Mouse (Mus musculus): Measurements from ENCODE around the gene Cdh18. TPM values are rescaled to one million over a fixed set of nuclear protein-coding genes. Genes with fewer than 3 reads are reported as not detected.
"Not testable (repeated sequence)": the region's sequence is repeated elsewhere in the genome, so short reads cannot be mapped to it uniquely, and the experiment has no call there.

Gene Cdh18
- 10 to 100 TPM in 1 of 2 experiments, 1 to 10 TPM in 1; 8.5 to 12.2 TPM for total RNA-seq (2021)
- long read RNA-seq, experiment 1, result 0 reads
- long read RNA-seq, experiment 2, result 0 reads

DNA sequence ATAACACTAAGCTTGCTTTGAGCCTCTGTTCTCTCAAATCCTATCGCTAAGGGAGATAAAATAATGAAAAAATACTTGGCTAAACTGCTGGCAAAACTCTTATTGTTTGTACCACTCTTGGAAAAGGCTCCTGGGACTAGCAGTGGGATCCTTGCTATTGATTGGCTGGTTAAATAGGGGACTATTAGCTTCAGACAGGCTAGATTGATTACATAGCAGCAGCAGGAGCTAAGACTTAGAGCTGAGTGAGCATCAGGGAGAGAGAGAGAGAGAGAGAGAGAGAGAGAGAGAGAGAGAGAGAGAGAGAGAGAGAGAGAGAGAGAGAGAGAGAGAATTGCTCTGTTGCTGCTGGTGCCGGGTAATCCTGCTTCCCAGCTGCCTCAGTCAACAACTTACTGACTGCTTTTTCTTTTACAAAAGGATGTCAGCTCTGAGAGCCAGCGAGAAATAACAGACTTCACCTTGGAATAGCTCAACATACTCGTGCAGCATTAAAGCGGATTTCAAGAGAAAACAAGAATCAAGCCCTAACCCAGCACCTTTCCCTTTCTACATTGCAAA, at the start of gene Cdh18:
Gene Cdh18, plus strand, starts transcription at position 312 of the 561 bp plus-strand sequence.
- DNase-seq (ENCODE audit: low spot score in 2 of 2), result no peak
- no peak within 1 kb of the TSS for H3K27ac ChIP-seq
- H3K4me3 ChIP-seq, result no peak within 1 kb of the TSS
- no peak for TF ChIP-seq CTCF (conservative IDR thresholded peaks at IDR 0.05)

DNA sequence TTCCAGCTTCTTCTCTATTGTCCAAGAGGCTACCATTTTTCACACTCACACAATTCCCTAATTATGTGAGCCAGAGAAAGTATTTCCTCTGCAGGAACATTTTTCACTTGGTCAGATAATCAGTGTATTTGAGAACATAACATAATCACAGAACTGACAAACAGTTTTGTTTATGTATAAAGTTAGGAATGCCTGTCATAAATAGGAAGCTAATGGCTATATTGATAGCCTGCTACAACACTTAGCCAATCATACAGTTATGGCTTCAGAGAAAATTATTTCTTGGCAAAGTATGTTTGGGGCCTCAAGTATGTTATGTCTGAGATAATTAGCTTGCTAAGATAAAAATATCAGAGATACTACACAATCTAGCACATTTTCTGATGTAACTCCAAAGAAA, 37.6 kb upstream of the Cdh18 start:
- no peak for DNase-seq (ENCODE audit: low spot score in 2 of 2)
- H3K4me3 ChIP-seq, result no peak overlapping the region
- no peak for TF ChIP-seq CTCF (conservative IDR thresholded peaks at IDR 0.05)
- H3K27ac ChIP-seq, result no peak overlapping the region

DNA sequence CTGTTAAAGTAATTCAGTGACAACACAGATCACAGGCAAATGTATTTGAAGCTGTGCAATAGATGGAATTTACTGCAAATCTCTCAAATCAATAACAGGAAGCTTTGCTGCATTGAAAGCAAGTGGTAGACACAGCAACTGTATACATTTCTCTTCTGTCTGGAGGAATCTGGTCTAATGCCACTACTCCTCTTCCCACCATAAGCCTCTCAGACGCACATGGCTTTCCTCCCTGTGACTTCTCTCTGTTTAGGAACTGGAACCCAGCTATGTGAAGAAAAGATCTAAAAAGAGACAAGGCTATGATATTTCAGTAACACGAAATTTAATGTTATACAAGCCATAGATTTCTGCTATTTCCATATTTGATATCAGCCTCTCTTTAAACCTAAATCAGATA, 13.0 kb upstream of the Cdh18 start:
- no peak overlapping the region for H3K27ac ChIP-seq
- DNase-seq (ENCODE audit: low spot score in 2 of 2), result no peak
- H3K4me3 ChIP-seq, result no peak overlapping the region
- TF ChIP-seq CTCF (conservative IDR thresholded peaks at IDR 0.05), result no peak

DNA sequence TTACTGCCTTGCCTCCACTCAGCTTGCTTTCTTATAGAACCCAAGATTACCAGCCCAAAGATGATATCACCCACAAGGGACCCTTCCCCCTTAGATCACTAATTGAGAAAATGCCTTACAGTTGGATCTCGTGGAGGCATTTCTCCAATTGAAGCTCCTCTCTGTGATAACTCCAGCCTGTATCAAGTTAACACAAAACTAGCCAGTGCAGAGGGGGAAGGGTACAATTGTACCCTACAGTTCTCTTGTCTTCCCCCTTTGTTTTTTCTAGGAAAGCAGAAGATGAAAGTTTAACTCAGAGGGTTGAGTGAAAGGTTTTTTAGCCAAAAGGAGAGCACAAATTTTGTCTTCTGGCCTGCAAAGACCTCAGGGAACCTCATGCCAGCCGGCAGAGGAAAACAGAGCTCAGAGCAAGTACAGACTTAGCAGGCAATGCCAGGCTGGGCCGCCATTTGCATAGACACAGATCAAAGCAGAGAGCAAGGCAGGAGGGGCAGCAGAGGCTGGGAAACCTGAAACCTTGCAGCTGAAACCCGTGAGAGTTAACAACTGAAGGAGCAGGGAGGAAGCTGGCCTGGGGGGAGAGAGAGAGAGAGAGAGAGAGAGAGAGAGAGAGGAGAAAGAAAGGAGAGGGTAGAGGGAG, 29.3 kb downstream of the Cdh18 start:
- Histone ChIP-seq H3K27ac (no peak overlapping the region), H3K4me3 (no peak overlapping the region)
- DNase-seq (ENCODE audit: low spot score in 2 of 2), result no peak
- TF ChIP-seq CTCF (conservative IDR thresholded peaks at IDR 0.05), result no peak

DNA sequence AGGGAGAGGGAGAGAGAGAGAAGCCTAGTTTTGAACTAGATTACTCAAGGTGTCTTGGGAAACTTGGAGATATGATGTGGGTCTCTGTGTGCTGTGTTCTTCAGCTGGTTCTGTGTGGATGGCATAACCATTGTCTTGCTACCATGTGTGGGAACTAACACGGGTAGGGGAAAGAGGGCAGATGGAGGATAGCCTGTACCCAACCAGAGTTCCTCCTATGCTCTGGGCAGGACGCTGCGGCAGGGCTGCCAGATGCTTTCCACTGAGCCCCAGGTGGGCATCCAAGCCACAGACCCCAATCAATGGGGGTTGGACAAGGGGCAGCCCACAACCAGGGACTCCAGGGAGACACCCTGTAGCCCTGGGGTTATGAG, 29.8 kb downstream of the Cdh18 start:
- H3K4me3 ChIP-seq, result no peak overlapping the region
- TF ChIP-seq CTCF (conservative IDR thresholded peaks at IDR 0.05), result no peak
- H3K27ac ChIP-seq, result no peak overlapping the region
- DNase-seq (ENCODE audit: low spot score in 2 of 2), result no peak

DNA sequence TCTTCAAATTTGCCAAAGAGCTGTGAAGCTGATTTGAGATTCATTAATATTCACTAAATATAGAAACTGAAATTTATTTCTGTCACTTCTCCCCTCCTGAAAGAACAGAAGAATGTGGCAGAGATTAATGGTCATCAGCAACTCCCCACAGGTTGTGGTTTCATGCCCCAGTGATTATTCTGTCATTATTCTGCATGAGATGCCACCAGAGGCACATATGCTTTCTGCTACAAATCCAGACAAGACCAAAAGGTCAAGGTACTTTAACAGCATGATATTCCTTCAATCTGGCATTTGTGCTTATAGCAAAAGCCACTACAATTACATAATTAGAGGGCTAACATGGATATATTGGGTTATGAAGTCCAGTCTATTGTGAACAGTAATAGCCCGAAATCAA, 35.8 kb downstream of the Cdh18 start:
- no peak overlapping the region for H3K4me3 ChIP-seq
- no peak for TF ChIP-seq CTCF (conservative IDR thresholded peaks at IDR 0.05)
- no peak for DNase-seq (ENCODE audit: low spot score in 2 of 2)
- no peak overlapping the region for H3K27ac ChIP-seq

DNA sequence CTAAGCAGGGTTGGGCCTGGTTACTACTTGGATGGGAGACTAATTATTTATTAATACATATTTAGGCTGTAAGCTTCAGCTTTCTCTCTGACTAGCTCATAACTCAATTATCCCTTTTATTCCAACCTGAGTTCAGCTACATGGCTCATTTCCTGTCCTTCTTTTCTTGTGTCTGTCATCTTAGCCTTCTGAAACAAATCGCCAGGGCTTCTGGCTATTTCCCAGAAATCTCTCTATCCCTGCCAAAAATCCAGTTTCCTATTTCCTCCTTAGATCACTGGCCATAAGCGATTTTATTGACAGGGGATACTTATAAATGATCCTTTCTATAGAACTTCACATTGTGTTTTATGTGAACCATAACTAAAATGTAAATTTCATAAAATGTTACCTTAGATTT, 167.6 kb downstream of the Cdh18 start:
- H3K27ac ChIP-seq, result no peak overlapping the region
- no peak overlapping the region for H3K4me3 ChIP-seq
- DNase-seq (ENCODE audit: low spot score in 2 of 2), result no peak
- TF ChIP-seq CTCF (conservative IDR thresholded peaks at IDR 0.05), result no peak

DNA sequence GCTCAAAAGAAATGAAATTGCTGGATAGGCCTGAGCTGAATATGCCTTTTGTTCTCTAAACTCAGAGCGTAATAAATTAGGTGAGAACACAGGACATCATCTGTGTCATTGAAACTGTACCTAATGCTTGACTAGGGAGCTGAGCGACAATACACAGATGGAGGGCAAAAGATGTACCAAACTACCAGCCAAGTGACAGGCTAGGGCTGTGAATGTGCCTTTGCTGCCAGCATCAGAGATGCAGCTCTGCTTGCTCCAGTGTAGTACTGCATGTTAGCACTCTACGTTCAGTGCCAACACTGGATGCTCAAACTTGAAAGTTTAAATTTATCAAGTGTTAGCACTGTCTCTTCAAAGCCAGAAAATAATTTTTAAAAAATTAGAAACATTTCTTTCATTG, 168.9 kb downstream of the Cdh18 start:
- peak in 1 of 2 experiments; percentile 19 for DNase-seq (ENCODE audit: low spot score in 2 of 2)
- no peak overlapping the region for H3K27ac ChIP-seq
- H3K4me3 ChIP-seq, result no peak overlapping the region
- no peak for TF ChIP-seq CTCF (conservative IDR thresholded peaks at IDR 0.05)

DNA sequence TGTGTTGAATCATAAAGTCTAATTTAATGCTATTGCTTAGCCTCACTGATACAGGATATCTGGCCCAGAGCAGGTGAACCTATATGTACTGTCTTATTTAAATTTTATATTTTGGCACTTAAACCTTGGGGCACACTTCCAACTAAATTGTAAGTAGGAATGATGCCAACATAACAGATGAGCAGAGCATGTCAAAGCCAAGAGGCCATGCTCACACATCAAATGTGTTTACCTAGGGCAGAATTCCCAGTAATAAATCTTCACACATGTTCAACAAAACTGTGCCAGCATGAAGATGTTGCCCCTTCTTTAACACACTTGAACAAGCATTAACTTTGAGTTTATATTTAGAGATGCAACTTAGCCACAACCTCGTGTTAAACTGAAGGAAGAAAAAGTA, 177.8 kb downstream of the Cdh18 start:
- DNase-seq (ENCODE audit: low spot score in 2 of 2), result no peak
- no peak for TF ChIP-seq CTCF (conservative IDR thresholded peaks at IDR 0.05)
- Histone ChIP-seq H3K4me3 (no peak overlapping the region), H3K27ac (no peak overlapping the region)

DNA sequence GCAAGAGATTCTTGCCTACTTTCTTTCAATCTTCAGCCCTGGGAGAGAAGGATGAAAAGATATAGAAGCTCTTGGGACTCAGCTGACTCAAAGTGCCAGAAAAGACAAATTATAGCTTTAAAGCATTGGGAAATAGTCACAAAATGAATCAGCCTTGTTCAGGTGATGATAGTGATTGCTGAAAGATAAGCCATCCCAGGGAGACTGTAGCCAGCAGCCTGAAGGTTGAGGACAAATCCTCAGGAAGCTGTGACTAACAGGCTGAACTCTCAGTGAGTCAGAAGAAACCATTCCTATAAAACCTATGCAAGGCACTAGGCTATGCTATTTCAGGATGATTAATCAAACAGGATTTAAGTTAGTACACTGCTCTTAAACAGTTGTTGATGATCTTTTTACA, 184.2 kb downstream of the Cdh18 start:
- Histone ChIP-seq H3K4me3 (no peak overlapping the region), H3K27ac (no peak overlapping the region)
- DNase-seq (ENCODE audit: low spot score in 2 of 2), result no peak
- no peak for TF ChIP-seq CTCF (conservative IDR thresholded peaks at IDR 0.05)

DNA sequence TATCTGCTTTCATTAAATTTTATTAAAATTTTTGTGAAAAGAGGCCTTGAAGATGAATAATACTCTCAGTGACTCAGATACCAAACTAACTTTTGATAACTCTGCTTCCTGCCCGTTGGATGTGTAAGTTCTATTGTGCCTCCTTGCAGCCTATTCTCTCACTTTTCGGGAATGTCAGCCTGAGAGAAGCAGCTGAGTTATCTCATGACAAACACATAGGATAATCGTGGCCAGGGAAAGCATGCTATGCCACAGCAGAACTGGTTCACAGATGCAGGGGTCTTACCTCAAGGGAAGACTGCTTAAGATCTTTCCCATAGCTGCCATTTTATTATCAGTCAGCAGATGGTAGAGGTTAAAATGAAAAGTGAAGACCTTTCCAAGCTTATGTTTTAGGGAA, 187.3 kb downstream of the Cdh18 start:
- no peak overlapping the region for H3K27ac ChIP-seq
- no peak for DNase-seq (ENCODE audit: low spot score in 2 of 2)

DNA sequence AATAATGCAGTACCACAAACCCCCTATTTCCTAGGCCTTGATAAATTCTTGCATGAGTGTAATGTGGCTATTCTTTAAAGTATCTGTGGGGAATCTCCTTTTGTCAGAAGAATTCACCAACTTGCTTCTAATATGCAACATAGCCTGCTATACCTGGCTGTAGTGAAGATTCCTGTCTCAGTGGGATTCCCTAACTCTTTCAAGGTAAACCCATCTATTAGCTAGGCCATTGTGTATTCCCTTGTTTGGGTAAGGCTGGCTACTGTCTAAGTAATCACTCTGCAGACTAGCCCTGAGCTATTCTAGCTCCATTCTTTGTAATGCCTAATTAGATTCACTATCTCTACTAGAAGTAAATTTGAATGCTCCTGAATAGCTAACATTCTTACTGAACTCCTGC, 212.4 kb downstream of the Cdh18 start:
- not testable (repeated sequence) for H3K4me3 ChIP-seq; DNase-seq (ENCODE audit: low spot score in 2 of 2); H3K27ac ChIP-seq

More for the DNA sequence above, 187.3 kb downstream of the Cdh18 start:
- H3K4me3 ChIP-seq, result no peak overlapping the region
- TF ChIP-seq CTCF (conservative IDR thresholded peaks at IDR 0.05), result no peak

DNA sequence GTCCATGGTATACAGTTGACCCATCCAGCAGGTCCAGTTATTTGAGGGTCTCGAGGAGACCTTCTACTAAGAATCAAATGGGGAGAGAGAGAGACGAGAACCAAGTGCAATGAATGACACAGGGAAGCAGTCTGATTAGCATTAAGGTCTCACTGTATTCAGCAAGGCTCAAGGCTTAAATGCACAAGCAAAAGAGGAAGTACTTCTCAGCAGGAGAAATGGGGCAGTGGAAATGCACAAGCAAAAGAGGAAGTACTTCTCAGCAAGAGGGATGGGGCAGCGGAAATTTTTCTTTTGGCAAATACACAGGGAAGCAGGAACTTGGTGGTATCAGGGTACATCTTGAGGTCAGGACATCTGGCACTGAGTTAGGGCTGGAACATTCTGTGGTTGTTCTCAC, 217.8 kb downstream of the Cdh18 start:
- DNase-seq (ENCODE audit: low spot score in 2 of 2), result not testable (repeated sequence)

DNA sequence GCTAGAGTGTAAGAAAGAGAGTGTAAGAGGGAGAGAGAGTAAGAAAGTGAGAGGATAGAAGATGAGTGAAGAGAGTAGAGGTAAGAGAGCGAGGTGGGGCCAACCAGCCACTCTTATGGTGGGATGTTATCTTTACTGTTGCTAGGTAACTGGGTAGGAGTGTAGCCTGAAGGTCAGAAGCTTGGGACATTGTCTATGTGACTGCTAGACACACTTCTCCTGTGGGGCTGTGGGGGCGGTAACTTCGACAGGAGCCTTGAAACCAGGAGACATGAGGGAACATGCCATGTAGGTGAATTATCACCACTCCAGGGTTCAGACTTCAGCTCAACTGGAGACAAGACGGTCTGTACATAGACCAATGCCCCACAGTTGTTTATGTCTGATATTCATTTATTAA, 227.5 kb downstream of the Cdh18 start:
- H3K4me3 ChIP-seq, result no peak overlapping the region
- H3K27ac ChIP-seq, result no peak overlapping the region
- DNase-seq (ENCODE audit: low spot score in 2 of 2), result no peak
- TF ChIP-seq CTCF (conservative IDR thresholded peaks at IDR 0.05), result no peak

More for the DNA sequence above, 217.8 kb downstream of the Cdh18 start:
- H3K27ac ChIP-seq, H3K4me3 ChIP-seq: not testable (repeated sequence)

All from layer of hippocampus, adult 2 months (tissue).